Mouse (Mus musculus): Measurements from ENCODE around the gene Ap4b1.

Gene Ap4b1

GRCm38 (mm10) chr3:103857036-103857805, 47.9 kb downstream of the Ap4b1 start:
- no peak for DNase-seq (ENCODE audit: low spot score)

- no peak for DNase-seq (ENCODE audit: low spot score)
These were observed 48.8 kb downstream of the Ap4b1 start for GRCm38 (mm10) chr3:103857977-103858563.

GRCm38 (mm10) chr3:103858881-103859801, 49.8 kb downstream of the Ap4b1 start, which contains the start of gene Ptpn22:
TSS of gene Ptpn22 (plus strand) at chr3:103859795.
- DNase-seq (ENCODE audit: low spot score), result no peak

- no peak for DNase-seq (ENCODE audit: low spot score)
These were observed 50.6 kb downstream of the Ap4b1 start for GRCm38 (mm10) chr3:103859851-103860391.

GRCm38 (mm10) chr3:103862721-103863220, 53.5 kb downstream of the Ap4b1 start:
- no peak for DNase-seq (ENCODE audit: low spot score)

GRCm38 (mm10) chr3:103864200-103864599, 54.9 kb downstream of the Ap4b1 start:
- no peak for DNase-seq (ENCODE audit: low spot score)

- no peak for DNase-seq (ENCODE audit: low spot score)
These were observed 58.2 kb downstream of the Ap4b1 start for GRCm38 (mm10) chr3:103867424-103867971.

GRCm38 (mm10) chr3:103868008-103868407, 58.7 kb downstream of the Ap4b1 start:
- no peak for DNase-seq (ENCODE audit: low spot score)
